Mouse (Mus musculus): ENCODE data around the gene Pik3c2g.
A peak's percentile ranks its signal among the peaks of the same experiment; 100 is the strongest.

Gene Pik3c2g

DNA sequence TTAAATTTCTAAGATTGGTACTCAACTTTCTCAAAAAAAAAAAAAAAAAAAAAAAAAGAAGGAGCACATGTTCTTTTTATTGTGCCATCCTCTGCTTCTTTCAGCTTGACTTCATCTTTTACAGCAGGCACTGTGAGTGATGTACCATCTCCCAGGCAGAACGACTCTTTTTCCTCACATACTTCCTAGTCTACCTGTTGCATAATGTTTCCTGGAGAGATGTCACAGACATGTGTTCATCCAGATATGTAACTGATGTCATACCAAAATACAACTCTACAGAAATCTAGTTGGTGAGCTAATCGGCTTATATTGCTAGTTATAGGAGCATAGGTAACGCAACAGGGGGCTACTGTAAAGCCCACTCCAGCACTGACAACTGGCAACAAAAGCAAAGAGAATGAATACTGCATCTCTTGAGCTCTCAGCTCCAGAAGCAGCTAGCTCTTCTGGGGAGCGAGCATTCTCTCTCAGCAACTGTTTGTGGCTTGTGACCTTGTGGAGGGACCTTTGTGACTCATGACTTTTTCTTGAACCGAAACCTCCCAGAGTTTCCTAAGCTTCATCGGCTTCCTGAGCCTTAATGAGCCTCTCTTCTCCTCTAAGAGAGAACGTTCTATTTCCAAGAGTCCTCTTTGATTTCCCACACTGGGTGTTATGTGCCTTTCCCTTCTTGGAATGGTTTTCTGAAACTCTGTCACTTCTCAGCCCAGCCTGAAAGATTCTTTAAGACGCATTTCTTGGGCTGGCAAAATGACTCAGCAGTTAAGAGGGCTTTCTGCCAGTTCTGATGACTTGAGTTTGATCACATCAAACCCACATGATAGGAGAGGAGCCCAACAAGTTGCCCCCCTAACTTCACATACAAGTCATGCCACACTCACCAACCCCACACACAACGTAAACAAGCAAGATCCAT, 148.9 kb downstream of the Pik3c2g start:
- no peak for DNase-seq (ENCODE audit: extremely low read depth, insufficient read length, low spot score)

GRCm38 (mm10) chr6:139738350-139738749, 151.3 kb downstream of the Pik3c2g start:
- no peak for DNase-seq (ENCODE audit: extremely low read depth, insufficient read length, low spot score)

DNA sequence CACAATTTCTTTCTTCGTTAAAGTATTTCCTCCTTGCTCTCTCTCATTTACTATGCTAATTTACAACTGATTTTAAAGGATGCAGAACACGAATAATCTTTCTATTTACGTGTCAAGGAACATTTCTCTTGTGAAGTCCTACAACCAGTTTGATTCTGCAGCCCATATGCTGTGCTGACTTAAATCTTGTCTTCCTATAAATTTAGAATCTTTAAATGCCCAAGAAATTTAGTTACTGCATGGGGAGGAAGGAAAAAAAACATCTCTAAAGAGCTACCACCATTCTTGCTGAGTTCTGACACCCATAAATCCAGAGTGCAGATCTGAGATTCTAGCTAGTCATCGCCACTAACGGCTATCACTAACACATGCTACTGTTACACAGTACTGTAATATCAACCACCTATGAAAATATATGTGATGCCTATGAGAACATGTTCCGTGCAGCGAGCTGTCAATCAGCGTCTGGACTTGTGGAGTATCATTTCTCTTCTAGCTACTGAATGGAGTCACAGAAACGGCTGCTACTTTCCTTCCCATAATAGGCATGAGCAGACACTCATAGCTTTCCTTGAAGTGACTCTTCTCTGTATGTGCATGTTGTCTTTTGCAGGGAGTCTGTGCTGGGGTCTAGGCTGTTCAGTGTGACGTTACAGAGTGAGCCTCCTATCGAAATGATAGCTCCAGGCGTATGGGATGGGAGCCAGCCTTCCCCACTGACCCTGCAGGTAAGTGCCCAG, 155.8 kb downstream of the Pik3c2g start:
- DNase-seq (ENCODE audit: extremely low read depth, insufficient read length, low spot score): no peak

DNA sequence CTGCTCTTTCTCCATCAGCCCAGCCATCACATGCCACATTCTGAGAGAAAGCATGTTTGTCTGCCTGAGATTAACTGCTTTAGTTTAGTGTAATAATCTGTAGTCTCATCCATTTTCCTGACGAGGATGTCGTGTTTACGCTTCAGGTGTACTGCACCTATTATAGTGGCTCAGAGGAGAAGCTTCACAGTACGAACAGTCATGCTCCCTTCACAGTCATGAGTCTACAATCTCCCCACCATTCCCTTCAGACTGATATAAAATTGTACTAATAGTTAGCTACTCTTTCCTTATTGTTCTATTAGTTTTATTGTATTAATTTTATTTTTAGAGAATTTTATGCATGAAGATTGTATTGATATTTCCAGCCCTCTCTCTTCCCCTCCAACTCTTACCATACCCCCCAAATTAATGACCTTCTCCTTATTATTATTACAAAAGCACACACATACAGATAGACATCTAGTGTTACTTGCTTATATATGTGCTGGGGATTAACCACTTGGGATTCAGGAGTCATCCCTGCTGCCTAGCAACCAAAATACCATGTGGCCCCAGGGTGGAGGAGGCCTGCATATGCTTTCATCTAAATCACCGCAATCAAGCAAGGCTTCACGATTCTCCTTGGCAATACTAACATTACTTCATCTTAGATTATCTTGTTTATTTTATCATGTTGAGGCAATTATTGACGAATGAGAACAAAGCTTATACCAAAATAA, 159.9 kb downstream of the Pik3c2g start:
- DNase-seq (ENCODE audit: extremely low read depth, insufficient read length, low spot score): no peak

GRCm38 (mm10) chr6:139748091-139748771, 161.2 kb downstream of the Pik3c2g start:
- no peak for DNase-seq (ENCODE audit: extremely low read depth, insufficient read length, low spot score)

DNA sequence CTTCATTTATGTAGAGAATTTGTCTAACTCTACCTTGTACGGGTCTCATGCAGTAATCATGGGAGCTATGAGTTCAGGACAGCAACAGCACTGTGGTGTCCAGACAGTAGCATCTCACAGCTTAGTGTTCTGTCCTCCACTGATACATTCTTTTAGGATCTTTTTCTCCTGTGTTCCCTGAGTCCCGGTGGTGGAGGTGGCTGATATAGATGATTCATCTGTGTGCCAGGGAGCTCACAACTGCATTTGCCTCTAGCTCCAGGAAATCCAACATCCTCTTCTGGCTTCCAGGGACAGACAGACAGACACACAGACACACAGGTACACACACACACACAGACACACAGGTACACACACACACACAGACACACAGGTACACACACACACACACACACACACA, 163.6 kb downstream of the Pik3c2g start:
- no peak for DNase-seq (ENCODE audit: extremely low read depth, insufficient read length, low spot score)

DNA sequence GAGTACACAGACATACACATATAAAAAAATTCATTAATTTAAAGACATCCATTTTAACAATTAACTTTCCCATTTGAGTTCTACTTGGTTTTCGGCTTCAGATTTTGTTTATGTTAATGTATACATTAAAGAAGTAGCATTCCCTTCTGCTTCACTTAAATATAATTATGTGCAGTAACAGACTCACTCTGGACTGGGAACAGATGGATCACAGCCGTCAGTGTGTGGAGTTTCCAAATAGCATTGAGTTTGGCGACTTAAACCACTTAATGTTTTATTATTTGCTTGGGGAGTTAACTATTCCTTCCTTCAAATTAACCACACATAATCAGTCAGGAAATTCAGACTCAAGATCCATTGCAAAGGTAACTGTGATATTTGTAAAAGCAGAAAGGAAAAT, 164.0 kb downstream of the Pik3c2g start:
- no peak for DNase-seq (ENCODE audit: extremely low read depth, insufficient read length, low spot score)

DNA sequence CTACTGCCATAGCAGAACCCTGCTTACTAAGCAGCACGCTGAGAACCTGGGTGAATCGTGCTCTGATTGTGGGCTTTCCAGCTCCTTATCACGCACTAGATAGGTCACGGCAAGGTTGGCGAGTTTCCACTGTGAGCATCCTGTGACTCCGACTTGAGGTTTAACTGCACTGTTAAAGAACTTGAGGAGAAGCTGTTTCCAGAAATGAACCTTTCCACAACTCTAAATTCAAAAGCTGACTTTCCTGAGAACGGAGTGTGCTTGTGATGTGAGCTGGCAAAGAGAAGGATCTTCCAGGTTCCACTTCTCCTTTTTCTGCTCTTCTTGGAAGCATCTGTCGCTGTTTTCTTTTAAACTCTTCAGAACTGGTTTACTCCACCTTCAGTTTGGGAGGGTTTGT, 170.9 kb downstream of the Pik3c2g start:
- no peak for DNase-seq (ENCODE audit: extremely low read depth, insufficient read length, low spot score)

DNA sequence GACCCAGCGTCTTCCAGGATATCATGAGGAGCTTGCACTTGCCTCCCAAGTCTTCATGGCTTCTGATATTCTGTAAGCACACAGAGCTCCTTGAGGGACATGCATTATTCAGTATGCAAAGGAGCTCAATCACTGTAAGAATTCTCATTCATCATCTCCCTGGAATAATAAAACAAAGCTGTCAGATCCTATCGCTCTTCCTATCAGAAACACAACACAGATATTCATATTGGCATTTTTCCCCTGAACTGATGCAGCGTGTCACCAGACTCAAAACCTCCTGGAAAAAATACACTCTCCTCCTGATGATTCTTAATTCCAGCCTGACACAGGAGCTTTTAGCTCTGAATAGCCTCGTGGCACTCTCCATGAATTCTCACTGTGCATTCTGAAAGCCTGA, 174.0 kb downstream of the Pik3c2g start:
- DNase-seq (ENCODE audit: extremely low read depth, insufficient read length, low spot score): no peak

DNA sequence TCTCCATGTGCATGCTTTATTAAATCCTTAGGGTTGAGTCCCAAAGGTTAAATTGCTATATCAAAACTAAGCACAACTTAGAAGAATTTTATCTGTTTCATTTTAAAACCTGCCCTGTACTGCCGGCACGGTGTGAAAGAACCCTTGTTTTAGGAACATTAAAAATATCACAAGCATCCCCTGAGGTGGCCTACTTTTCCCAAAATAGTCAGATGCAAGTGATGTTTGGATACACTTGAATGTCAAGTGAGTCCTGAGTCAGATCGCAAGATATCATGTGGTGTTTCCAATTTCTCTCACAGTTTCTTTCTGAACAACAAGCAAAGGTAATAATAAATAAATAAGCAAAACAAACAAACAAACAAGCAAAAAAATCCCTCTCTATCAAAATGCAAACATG, 177.4 kb downstream of the Pik3c2g start:
- DNase-seq (ENCODE audit: extremely low read depth, insufficient read length, low spot score): no peak

DNA sequence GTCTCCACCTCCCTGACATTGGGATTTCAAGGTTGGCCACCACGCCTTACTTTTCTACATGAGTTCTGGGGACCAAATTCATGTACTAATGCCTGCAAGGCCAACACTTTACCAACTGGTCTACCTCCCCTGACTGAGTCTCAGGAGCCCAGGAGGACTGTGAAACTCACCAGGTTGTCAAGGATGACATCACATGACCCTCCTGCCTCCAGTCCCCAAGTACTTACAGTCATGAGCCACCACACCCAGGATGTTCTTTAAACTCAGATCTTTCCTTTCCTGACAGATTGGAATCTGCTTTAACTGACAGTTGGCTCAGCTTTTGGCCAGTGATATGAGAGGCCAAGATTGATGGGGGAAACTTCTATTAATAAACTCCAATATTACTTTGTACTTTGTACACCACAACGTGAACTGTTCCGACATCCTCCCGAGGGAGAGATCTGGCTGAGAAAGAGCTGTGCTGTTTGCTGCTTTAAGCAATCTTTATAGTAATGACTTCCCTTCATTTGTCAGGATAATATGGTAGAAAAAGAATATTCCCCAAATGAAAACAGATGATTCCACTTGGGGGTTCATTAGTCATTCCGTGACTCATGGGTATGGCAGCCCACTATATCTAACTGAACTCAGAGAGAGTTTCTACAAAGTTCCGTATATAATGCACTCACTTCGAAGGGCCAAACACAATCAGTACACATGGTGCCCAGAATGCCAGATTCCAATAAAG, 182.9 kb downstream of the Pik3c2g start:
- peak; percentile 12 for DNase-seq (ENCODE audit: extremely low read depth, insufficient read length, low spot score)

DNA sequence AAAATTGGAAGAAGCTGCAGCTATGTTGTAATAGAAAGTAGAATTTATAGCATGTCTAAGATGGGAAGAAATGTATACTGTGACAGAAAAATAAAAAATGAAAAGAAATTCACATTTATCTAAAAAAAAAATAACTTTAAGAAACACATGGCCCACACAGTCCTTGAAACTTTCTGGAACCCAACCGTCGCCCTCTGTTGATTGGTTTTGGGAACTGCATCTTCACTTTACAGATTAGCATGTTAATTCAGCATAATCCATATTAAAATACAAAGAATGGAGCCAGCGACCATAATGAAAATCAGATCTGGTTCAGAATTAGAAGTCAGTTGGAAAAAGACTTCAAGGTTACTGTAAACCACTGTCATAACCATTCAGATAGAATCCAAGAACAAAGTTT, 183.5 kb downstream of the Pik3c2g start:
- DNase-seq (ENCODE audit: extremely low read depth, insufficient read length, low spot score): no peak

GRCm38 (mm10) chr6:139777576-139778282, 190.7 kb downstream of the Pik3c2g start:
- no peak for DNase-seq (ENCODE audit: extremely low read depth, insufficient read length, low spot score)

GRCm38 (mm10) chr6:139780028-139780427, 193.0 kb downstream of the Pik3c2g start:
- DNase-seq (ENCODE audit: extremely low read depth, insufficient read length, low spot score): no peak

DNA sequence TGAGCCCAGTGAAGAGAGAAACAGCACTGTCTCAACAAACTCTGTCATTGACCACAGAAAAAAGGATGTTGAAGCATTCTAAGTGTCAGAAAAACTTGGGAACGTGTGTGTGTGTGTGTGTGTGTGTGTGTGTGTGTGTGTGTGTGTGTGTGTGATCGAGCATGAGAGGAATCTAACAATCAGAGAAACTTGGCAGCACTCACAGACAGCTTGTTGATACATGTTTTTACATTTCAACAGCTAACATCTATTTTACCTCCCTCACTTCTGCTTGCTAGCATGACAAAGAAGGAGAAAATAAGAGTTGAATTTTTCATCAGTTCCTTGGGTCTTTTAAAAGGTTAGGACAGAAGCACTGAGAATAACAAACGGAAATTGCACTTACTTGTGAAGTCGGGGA, 202.5 kb downstream of the Pik3c2g start:
- DNase-seq (ENCODE audit: extremely low read depth, insufficient read length, low spot score): no peak

DNA sequence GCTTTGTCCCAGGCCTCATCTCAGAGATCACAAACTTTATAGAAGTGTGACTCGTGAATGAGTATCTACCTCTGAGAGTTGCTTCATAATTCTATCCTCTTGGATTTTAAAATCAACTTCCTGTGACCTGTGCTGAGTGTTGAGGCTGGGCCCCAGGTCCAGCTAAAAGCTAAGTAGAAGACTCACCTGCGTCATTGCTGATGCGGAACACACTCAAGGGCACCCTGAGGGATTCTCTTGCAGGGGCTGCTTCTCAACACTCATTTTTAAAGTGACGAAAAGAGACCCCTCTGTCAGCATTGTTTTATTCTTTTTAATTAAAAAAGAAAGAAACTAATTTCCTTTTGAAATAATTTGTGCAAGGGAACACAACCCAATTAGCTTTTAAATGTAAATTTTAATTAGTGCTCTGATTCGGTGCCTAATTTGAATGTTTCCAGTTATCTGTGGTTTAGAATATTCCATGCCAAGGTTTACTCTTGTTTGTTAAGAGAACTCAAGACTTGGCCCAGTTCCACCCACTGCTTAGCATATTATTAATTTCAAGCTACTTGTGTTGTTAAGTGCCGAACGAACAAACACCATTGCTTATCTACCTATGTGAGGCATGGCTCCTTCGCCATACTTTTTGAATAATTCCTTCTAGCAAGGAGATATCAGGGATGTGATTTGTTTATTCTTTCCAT, 212.7 kb downstream of the Pik3c2g start:
- DNase-seq (ENCODE audit: extremely low read depth, insufficient read length, low spot score): no peak

DNA sequence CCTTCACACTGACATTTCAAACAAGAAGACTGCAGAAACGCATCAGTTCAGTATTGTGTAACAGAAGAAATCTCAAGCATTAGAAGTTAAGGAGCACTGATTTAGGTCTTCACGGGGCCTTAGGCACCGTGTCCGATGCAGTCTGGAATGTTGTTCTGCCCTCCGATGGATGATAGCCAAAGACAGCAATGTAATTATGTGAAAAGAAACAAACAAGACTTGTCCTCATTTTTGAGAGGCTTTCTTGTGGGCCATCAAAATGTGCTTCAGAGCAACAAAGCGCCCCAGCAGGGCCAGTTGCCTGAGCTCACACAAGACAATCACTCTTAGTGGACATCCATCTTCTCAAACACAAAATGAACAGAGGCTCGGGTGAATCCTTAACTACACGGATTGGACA, 234.9 kb downstream of the Pik3c2g start:
- no peak for DNase-seq (ENCODE audit: extremely low read depth, insufficient read length, low spot score)

- DNase-seq (ENCODE audit: extremely low read depth, insufficient read length, low spot score): no peak
Measured at GRCm38 (mm10) chr6:139838239-139838638, 251.2 kb downstream of the Pik3c2g start.

- no peak for DNase-seq (ENCODE audit: extremely low read depth, insufficient read length, low spot score)
Measured at GRCm38 (mm10) chr6:139838713-139839112, 251.7 kb downstream of the Pik3c2g start.

Measured in 3134 (cell line).